Mouse (Mus musculus) c-Kit-positive CD71-negative TER-119-negative erythroid progenitor cells, embryonic 14.5 days (primary cell): ENCODE data around the gene Trank1.

Source experiments
- DNase-seq: peaks from one replicate; pipeline ENCODE4 v3.0.0-alpha.2; 2013; ENCODE audit warnings: low read depth

The Trank1 gene

DNA sequence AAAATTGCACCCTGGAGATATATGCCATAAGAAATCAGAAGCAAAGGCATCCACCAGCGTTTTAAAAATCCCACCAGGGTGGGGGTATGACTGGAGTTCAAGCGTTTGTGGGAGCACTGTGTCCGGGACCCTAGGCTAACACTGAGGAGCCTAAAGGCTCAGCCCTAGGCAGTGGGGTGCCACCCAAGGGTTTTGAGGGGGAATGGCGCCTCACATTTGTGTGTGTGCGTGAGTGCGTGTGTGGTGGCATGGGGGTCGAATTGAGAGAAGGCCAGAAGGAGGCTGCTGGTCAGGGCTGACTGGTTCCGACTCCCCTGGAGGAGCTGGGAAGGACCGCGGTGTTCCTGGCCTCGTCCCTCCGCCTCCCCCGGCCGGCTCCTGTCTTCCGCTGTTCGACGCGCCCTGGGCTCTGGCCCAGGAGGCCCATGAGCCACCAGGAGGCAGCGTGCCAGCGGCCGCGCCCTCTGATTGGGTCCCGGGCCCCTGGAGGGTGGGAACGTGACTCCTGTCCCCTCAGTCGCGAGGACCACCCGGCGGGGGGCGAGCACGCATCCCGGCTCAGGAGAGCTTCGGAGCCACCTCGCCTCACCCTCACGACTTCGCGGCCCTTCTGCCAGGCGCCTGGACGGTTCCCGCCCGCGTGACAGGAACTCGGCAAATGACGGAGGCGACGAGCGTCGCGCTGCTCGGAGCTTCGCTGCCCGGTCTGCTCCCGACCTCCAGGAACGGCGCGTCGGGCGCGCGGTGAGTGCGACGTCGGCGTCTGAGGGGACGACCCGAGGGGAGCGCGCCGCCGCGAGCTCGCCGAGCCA lies at the start of gene Trank1:
Gene Trank1, plus strand, starts transcription at position 709 of the 812 bp plus-strand sequence.
- no peak for DNase-seq

DNA sequence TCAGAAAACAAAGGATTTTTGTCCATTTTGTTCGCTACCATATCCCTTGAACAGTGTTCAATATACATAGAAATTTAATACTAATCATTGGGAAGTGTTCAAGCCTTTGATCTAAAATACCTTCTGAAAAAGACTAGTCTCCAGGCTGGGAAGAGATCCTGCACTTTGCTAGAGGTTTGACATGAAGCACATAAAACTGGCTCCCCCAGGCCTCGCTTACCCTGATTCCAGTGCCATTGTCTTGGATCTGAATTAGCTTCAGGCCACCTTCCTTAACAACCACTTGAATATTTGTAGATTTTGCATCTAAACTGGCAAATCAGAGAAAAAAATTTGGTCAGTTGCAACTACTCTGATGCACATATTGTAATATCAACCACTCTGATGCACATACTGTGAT lies 43.5 kb upstream of the Trank1 start:
- no peak for DNase-seq

DNA sequence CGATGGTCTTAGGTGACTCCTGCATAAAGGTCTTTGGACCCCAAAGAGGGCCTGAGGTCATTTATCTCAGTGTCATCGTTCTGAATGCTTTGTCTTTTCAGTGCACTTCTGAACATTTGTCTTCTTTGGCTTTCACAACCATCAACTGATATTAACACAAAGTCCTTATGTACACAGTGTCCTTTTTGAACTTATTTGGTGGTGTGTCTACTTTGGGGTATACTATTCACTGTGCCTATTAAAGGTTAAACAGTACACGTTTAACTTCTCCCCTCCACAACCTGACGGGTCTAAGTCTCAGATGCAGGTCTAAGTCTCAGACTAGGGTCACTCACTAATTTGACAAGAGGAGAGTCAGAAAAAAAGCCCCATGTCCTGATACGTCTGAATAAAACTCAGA lies 40.9 kb upstream of the Trank1 start:
- no peak for DNase-seq

DNA sequence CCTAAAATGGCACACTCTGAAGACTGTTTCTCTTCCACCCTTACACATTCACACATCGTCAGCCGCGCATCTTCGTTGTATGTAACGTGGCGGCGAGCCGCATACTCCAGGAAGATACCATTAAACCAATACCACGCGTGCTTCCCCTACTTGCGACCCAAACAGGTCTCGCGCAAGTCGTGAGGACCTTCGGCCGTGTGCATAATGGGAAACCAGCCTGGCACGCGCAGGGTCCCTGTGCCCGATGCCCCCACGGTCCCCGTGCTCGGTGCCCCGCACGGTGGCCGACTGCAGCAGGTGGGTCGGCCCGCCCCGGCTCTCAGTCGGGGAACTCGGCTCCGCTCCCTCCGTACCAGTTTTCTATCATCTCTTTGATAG lies 40.5 kb upstream of the Trank1 start:
- peak; percentile 38 for DNase-seq

DNA sequence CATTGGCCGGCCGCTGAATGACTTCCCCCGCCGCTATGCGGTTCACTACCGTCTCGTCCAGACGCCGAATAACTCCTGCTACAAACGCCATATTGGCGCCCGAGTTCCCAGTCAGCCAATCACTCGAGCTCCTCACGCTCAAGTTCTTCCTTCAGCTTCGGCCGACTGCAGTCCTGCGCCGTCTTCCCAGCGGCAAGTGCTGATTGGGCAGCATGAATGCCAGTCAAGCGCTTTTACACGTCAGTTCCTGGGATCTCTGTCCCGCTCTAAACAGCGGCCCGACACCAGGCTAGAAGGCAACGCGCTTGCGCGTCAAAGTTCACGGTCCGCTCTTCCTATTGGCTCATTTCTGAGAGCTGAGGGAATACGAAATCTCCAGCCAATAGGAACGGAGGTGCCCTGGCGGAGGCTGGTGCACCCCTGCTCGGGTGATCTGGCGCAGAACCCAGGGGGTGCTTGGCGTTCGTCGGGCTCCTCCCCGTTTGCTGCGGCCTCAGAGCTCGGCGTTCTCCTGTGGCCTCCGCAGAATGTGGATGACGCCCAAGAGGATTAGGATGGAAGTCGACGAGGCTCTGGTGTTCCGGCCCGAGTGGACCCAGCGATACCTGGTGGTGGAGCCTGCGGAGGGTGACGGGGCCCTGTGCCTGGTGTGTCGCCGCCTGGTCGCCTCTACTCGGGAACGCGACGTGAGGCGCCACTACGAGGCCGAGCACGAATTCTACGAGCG lies 39.9 kb upstream of the Trank1 start, which contains the start of the genes Mlh1 and Epm2aip1:
Gene Mlh1, minus strand, starts transcription at position 358 of the 727 bp plus-strand sequence.
Gene Epm2aip1, plus strand, starts transcription at position 496 of the 727 bp plus-strand sequence.
- peak; percentile 99 for DNase-seq

DNA sequence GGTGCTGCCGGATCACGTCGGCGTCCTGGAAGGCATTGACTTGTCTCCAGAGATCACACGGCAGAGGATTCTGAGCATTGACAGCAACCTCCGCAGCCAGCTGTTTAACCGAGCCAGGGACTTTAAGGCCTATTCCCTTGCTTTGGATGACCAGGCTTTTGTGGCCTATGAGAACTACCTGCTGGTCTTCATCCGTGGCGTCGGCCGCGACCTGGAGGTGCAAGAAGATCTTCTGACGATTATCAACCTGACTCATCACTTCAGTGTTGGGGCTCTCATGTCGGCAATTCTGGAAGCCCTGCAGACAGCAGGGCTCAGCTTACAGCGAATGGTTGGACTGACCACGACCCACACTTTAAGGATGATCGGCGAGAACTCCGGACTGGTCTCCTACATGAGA lies 39.2 kb upstream of the Trank1 start:
- no peak for DNase-seq

DNA sequence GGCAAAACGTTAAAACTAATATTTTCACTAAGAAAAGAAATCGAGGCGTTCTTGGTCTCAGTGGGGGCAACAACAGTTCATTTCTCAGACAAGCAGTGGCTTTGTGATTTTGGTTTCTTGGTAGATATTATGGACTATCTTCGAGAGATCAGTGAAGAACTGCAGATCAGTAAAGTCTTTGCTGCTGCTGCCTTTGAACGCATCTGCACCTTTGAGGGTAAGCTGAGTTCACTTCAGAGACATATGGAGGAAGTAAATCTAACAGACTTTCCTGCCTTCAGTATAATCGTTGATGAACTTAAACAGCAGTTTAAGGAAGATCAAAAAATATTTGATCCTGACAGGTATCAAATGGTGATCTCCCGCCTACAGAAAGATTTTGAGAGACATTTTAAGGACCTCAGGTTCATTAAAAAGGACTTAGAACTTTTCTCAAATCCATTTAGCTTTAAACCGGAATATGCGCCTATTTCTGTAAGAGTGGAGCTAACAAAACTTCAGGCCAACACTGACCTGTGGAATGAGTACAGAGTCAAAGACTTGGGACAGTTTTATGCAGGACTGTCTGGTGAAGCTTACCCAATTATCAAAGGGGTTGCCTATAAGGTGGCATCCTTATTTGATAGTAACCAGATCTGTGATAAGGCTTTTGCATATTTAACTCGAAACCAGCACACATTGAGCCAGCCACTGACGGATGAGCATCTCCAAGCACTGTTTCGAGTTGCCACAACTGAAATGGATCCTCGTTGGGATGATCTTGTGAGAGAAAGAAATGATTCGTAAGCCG lies 38.3 kb upstream of the Trank1 start:
- DNase-seq, result no peak

DNA sequence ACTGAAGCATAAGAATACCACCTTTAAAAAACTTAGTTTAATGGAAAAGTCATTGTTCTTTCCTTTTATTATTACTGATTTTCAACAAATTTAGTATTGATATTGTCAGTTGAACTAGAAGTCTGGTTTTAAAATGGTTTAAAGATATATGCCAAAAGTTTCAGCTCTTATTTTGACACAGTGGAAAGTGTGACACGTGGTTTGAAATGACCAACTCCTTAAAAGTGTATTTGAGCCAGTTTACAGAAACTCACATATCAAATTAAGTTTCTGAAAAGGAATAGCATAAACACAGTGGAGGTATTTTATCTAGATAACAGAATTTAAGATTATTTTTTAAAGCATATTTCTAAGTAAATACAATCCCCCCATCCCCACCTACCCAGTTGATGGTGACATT lies 37.6 kb upstream of the Trank1 start:
- DNase-seq, result no peak

DNA sequence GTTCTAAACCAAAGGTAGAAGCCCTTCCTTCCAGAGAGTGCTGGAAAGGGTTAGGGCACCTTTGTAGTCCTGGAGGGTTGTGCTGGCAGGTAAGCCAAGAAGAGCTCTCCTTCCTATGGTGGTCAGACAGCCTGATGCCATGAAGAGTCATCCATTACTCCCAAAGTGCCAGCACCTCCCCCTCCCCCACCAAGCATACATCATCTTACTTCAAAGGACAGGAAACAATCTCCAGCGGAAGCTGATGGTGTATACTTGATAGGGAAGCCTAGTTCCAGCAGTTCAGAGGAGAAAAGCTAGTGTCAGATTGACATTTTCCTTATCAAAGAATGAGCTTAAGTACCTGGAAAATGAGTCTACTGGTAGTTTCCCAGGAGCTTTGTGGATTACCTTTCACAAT lies 36.4 kb upstream of the Trank1 start:
- no peak for DNase-seq

DNA sequence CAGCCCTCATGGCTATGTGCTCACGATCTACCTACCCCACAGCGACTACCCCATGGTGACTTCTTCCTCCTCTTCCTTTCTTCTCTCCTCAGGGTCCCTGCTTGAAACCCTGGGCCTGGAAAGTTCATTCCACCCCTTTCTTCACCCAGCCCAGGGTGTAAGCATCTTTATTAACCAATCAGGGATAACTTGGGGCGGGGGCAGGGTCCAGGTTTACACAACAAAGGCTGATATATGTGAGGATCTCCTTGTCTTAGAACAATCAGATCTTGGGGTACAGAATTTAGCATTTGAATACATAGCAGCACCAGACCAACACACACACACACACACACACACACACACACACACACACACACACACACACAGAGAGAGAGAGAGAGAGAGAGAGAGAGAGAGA lies 26.5 kb upstream of the Trank1 start:
- DNase-seq, result no peak

DNA sequence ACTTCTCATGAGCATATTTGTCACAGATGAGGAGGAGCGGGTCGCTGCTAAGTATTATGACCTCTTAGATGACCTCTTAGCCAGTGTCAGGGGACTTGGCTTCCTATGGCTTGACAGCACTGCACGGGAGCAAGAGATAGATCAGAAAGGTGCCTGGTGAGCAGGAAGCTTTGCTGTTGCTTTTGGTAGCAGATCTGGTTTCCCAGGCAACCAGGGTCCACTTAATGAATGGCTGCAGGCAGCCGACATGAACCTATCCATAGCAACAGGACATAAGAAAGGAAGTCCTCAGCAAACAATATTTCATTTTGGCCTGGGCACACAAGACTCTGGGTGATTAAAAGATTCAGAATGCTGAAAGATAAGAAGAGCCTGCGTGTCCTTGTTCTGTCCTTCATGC lies 25.9 kb upstream of the Trank1 start:
- no peak for DNase-seq

DNA sequence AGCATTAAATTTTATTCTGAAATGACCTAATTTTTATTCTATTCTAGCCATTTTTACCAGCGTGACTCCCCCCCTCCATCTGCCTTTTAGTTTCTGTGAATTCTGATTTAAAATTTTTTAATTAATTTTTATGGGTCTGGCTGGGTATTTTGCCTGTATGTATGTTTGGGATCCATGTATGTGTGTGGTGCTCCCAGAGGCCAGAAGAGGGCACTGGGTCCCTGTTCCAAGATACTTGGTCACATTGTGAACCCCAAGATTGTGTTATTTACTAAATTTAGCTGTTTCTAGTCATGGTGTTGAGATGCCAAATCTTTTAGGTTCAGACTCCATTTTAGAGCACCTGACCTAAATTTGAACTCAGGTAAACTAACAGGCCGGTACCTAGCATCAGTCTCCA lies 25.1 kb upstream of the Trank1 start:
- no peak for DNase-seq

DNA sequence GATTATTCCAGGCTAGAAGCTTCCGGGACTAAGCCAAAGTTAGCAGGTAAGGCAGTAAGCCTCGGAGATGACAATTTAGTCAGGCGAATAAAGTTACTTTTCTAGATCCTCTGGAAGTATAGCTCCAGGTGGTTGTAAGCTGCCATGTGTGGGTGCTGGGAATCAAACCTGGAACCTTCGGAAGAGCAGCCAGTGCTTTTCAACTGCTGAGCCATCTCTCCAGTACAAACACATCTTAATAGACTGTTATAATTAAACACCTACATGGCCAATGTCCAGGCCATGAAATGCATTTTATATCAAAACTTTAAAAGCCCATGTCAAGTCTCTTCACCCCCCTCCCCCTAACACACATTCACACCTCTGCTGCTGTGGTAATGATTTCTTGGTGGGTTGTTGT lies 23.6 kb upstream of the Trank1 start:
- DNase-seq, result no peak

DNA sequence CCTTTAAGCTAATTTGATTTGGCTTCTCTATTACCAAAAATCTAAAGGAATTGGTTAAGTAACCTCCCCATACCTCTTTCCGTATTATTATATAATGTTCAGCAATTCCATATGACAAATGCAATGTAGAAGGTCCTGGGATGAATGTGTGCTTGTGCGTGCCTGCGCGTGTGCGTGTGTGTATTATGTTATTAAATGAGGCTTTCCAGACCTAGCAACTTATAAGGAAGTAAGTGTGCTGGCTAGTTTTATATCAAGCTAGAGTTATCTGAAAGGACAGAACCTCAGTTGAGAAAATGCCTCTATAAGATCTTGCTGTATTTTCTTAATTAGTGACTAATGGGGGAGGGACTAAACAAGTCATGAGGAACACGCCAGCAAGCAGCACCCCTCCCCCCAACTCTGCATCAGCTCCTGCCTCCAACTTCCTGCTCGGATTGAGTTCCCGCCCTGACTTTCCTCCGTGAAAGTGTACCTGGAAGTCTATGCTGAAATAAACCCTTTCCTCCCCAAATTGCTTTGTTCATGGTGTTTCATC lies 22.2 kb upstream of the Trank1 start:
- no peak for DNase-seq

DNA sequence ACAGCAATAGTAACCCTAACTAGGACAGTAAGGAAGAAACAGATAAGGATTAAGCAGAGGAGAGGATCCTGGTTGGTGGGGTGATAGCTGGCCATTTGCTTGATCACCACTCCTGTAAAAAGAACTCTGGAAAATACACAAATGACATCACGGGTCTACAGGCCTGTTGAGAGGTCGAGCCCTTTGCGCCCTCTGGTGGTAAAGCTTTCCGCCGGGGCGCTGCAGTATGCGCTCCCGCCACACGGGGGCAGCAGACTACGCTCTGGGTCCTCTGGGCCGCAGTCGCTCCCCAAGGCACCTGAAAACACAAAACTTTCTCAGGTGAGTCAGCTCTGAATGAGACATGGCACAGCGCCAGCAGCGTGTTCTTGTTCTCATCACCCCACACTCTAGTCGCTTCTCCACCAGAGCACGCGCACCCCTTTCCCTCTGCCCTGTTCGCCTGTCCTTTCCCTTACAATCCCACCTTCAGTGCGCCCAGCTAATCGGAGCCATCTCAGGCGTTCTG lies 21.7 kb upstream of the Trank1 start:
- DNase-seq, result peak; percentile 76

DNA sequence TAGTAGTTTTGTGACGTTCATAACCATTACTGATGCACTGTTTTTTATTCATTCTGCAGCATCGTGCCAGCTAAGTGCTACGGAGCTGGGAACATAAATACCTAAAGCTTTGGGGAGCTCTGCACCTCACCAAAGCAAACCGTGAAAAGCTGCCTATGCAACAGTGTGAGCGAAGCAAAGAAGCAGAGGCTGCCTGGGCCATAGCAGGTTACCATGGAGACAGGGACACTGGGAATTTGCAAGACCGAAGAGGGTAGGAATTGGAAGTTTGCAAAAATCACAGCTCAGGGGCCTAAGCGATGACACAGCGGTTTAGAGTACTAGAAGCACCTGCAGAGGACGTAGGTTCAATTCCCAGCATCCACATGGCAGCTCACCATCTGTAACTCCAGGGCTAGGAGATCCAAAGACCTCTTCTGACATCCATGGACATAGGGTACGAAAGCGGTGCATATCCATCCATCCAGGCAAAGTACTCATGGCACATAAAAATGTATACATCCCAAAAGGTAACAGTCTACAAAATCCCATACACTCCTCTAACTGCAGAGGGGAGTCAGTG lies 20.9 kb upstream of the Trank1 start:
- DNase-seq, result no peak

DNA sequence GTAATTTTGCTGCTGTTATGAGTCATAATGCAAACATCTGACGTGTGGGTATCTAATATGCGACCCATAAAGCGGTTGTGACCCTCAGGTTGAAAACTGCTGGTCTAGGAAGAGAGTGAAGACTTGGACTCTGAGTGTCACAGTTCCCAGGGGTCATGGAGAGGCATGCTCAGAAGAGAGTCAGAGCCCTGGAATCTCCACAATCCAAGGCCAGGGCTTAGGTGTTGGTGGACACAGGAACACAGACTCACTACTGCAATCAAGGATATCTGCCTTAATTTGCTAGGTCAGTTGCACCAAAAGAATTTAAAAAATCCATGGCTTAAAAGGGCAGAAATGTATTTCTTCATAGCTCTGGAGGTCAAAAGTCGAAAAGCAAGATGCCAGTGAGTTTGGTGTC lies 18.3 kb upstream of the Trank1 start:
- no peak for DNase-seq

DNA sequence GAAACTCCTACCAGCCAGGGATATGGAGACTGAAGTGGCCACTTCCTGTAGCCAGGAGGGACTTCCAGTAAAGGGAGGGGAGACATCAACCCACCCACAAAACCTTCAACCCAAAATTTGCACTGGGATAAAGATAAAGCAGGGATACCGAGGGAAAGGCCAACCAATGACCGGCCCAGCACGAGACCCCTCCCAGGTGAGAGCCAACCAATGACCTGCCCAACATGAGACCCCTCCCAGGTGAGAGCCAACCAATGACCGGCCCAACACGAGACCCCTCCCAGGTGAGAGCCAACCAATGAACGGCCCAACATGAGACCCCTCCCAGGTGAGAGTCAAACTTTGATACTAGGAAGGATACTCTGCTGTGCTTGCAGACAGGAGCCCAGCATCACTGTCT lies 16.6 kb upstream of the Trank1 start:
- no peak for DNase-seq

DNA sequence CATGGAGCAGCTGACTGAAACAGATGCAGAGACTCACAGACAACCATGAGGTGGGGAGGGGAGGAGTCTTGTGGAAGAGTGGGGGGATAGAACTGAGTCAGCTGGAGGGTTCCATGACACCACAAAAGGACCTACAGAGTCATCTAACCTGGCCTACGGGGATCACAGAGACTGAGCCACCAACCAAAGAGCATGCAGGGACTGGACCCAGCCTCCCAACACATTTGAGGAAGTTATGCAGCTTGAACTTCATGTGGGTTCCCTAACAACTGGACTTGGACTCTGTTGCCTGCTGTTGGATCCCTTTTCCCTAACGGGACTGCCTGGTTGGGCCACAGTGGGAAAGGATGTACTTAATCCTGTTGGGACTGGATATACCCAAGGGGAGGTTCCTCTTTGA lies 16.2 kb upstream of the Trank1 start:
- DNase-seq, result no peak

DNA sequence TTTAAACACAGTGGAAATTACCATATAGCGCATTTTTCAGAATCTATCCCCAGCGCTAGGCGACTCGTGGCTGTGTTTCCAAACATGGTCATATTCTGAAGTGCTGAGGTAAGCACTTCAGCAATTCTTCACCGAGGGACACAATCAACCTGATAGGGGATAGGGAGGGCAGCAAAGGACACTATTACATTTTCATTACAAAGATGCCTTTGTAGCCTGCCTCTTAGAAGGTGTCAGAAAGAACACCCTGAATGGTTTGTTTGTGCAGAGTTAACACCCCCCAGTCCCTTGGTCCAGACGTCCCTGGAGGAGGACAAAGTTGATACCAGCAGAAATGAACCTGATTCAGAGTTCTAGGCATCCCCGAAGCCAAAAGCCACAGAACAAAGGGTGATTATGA lies 15.1 kb upstream of the Trank1 start:
- DNase-seq, result no peak

DNA sequence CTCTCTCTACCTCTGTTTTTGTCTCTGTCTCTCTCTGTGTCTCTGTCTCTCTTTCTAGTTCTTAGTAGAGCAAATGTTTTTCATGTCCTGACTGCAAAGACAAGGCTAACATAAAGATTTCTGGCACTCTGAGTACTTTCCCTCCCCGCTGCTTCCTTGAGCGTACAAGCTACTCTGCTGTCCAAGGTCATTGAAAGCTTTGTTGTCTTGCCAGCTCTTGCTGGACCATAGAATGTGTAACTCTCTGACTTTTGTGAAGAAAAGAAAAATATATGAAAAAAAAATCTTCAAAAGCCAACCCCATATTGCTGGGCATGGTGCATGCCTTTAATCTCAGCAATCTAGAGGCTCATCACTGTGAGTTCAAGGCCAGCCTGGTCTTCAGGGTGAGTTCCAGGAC lies 12.9 kb upstream of the Trank1 start:
- DNase-seq, result no peak
